Mouse (Mus musculus) heart, adult 10 weeks (tissue): ENCODE measurements around the gene Asap2. TPM values are rescaled to one million over a fixed set of nuclear protein-coding genes. Genes with fewer than 3 reads are reported as not detected.

ENCODE experiments used
- polyA plus RNA-seq: library from polyadenylated mRNA; stranded (reverse); fragments of 350-450 nt; fragmentation: Illumina TruSeq; extraction: RNeasy Lipid Tissue Mini Kit (QIAGEN cat#74804); gene quantifications from one replicate; pipeline ENCODE4 v1.2.3, GENCODE M21; 2014; ENCODE audit warnings: low read depth, low replicate concordance

Gene Asap2
- 11.8 TPM for polyA plus RNA-seq

GRCm38 (mm10) chr12:20990132-20990531 is at the start of gene Asap2:
Gene Asap2, plus strand, starts transcription at chr12:20990459.

GRCm38 (mm10) chr12:21284761-21285441 is 294.6 kb downstream of the Asap2 start, which contains the start of gene Cpsf3:
Gene Cpsf3, plus strand, starts transcription at chr12:21285391.

GRCm38 (mm10) chr12:21286243-21286622 is 296.0 kb downstream of the Asap2 start, which contains the start of gene Itgb1bp1:
Gene Itgb1bp1, minus strand, starts transcription at chr12:21286284.

GRCm38 (mm10) chr12:21315923-21316868 is 325.9 kb downstream of the Asap2 start, which contains the start of gene Iah1:
Gene Iah1, plus strand, starts transcription at chr12:21316389.

